Mouse (Mus musculus): ENCODE results near the gene BC037034. TPM values are rescaled to one million over a fixed set of nuclear protein-coding genes. Genes with fewer than 3 reads are reported as not detected.

BC037034 gene
- total and polyA plus RNA-seq, 3 experiments: 4.5 to 15.4 (median 11.2) TPM

DNA sequence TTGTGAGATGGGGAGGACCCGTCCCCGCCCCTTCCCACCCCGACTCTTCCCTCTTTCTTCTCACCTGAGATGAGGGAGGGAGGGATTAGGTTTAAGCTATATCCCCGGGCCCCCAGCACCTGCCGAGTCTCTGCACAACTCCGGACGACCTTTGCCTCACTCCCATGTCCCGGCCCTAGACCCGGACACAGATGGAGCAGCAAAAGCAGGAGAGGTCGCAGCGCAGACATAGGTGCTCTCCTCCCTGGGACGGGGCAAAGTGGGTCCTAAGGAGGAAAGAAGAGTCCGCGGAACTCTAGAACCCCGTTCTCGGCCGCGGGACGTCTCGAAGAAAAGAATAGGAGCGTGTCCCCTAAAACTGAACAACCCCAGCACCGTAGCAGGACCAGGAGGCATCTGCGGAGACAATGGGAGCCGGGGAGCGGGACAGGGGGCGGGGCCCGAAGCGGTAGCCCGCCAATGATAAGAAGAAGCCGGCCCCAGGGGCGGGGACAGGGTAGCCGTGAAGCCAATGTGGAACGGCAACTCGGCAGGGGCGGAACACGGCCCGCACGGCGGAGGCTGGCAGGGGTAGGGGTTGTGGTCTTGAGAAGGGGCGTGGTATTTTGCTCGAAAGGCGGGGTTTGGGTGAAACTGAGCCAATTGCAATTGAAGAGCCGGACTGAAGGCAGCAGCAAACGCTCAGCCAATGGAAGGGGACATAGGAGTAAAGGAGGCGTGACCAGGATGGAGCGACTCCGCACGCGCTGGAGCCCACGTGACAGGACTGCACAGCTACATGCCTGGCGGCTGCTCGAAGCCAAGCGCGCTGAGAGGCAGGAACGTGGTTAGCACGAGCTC lies 16.0 kb upstream of the BC037034 start, which contains the start of the genes Gm43720, Gpc2 and Stag3:
Gene Gm43720, minus strand, starts transcription at position 374 of the 840 bp plus-strand sequence.
Gene Gpc2, minus strand, starts transcription at position 421 of the 840 bp plus-strand sequence.
Gene Stag3, plus strand, starts transcription at position 656 of the 840 bp plus-strand sequence.
- in situ Hi-C loops (cut with MboI; ENCODE audit: low pct_ligation_motif_present, low pct_unique_long_range_greater_than_20kb, low sequenced_read_pairs): no loop called here
- dilution Hi-C loops (cut with MboI; ENCODE audit: extremely low pct_ligation_motif_present, extremely low pct_unique_long_range_greater_than_20kb, low sequenced_read_pairs): no loop called here
- no peak within 1 kb of the TSS for H3K9ac ChIP-seq (ENCODE audit: insufficient read depth, low read depth)
- H3K79me2 ChIP-seq (replicated peaks; ENCODE audit: control insufficient read depth, extremely low read depth, insufficient read depth, poor library complexity, severe bottlenecking): no peaks in the 10 kb centered on the region
- H3K9me3 ChIP-seq (replicated peaks; ENCODE audit: low read length): peaks cover 6% of the 10 kb centered on the region
- no peak within 1 kb of the TSS for H3K27ac ChIP-seq (ENCODE audit: insufficient read depth, low read depth)
- H3K36me3 ChIP-seq (replicated peaks in 1 of 2; ENCODE audit: control insufficient read depth in 1 of 2, insufficient read depth in 1 of 2, low read length in 1 of 2): no peaks in the 10 kb centered on the region
- no peak within 1 kb of the TSS for H3K4me3 ChIP-seq (replicated peaks in 1 of 3; ENCODE audit: low read depth in 2 of 3, low read length in 2 of 3, poor library complexity in 1 of 3)
- no peak within 1 kb of the TSS for H3K4me2 ChIP-seq (ENCODE audit: insufficient read depth, low read depth, poor library complexity, severe bottlenecking)
- TF ChIP-seq ETS1 (conservative IDR thresholded peaks at IDR 0.05; ENCODE audit: low read depth, low read length) (no peak), ZC3H11A (IDR thresholded peaks at IDR 0.05; ENCODE audit: low read depth, low read length) (no peak), SIN3A (IDR thresholded peaks at IDR 0.05; ENCODE audit: low read length) (no peak), MAX (IDR thresholded peaks at IDR 0.05; ENCODE audit: low read length) (no peak), KAT2A (IDR thresholded peaks at IDR 0.05; ENCODE audit: insufficient replicate concordance, low read length) (no peak), NRF1 (IDR thresholded peaks at IDR 0.05; ENCODE audit: low read depth, low read length) (no peak), PAX5 (IDR thresholded peaks at IDR 0.05; ENCODE audit: low read length) (no peak), ZKSCAN1 (IDR thresholded peaks at IDR 0.05; ENCODE audit: borderline replicate concordance, low read depth, low read length) (no peak), TBP (conservative IDR thresholded peaks at IDR 0.05; ENCODE audit: low read depth, low read length) (no peak), RCOR1 (conservative IDR thresholded peaks at IDR 0.05; ENCODE audit: low read depth, low read length) (no peak), E2F4 (IDR thresholded peaks at IDR 0.05; ENCODE audit: insufficient replicate concordance, low read depth, low read length) (no peak), RAD21 (IDR thresholded peaks at IDR 0.05; ENCODE audit: low read depth, low read length) (no peak)
- DNase-seq (ENCODE audit: extremely low read depth): no peak
- H3K4me1 ChIP-seq (ENCODE audit: control insufficient read depth in 1 of 2, insufficient read depth in 2 of 2): peaks cover 0 to 10% of the 10 kb centered on the region in 2 experiments; a peak in 2 of 4 replicates
- peaks cover 8% of the 10 kb centered on the region for H3K27me3 ChIP-seq (replicated peaks)

DNA sequence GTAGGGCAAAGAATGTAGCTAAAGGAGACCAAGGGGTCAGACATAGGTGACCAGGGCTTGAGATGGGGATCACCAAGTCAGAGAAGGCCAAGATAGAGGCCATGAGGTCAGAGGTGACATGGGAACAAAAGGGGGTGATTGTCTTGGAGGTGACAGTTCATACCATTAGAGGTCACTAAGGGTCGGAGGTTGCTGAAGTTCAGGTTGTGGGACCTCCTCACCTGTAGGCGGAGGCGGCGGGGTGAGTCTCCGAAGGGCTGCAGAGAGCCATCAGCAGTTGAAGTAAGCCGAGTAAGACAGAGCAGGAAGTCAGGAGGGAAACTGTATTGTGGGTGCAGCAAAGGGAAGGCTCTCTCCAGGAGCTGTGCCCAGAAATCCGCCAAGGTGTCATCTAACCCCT lies 14.2 kb upstream of the BC037034 start:
- TF ChIP-seq ELF1 (IDR thresholded peaks at IDR 0.05; ENCODE audit: low read depth, low read length) (no peak), MYC (IDR thresholded peaks at IDR 0.05; ENCODE audit: low read depth, low read length) (no peak), RAD21 (IDR thresholded peaks at IDR 0.05; ENCODE audit: low read depth, low read length) (no peak), MEF2A (IDR thresholded peaks at IDR 0.05; ENCODE audit: borderline replicate concordance, low read depth, low read length) (no peak), ZKSCAN1 (IDR thresholded peaks at IDR 0.05; ENCODE audit: borderline replicate concordance, low read depth, low read length) (no peak), RCOR1 (conservative IDR thresholded peaks at IDR 0.05; ENCODE audit: low read depth, low read length) (no peak), MAFK (IDR thresholded peaks at IDR 0.05; ENCODE audit: insufficient replicate concordance, low read length) (no peak), MAX (IDR thresholded peaks at IDR 0.05; ENCODE audit: low read length) (no peak), ETS1 (conservative IDR thresholded peaks at IDR 0.05; ENCODE audit: low read depth, low read length) (no peak), ZNF384 (IDR thresholded peaks at IDR 0.05; ENCODE audit: low read depth, low read length) (no peak), SMC3 (IDR thresholded peaks at IDR 0.05; ENCODE audit: low read depth, low read length) (no peak)
- Histone ChIP-seq H3K27ac (ENCODE audit: insufficient read depth, low read depth) (no peak overlapping the region), H3K36me3 (replicated peaks in 1 of 2; ENCODE audit: control insufficient read depth in 1 of 2, insufficient read depth in 1 of 2, low read length in 1 of 2) (no peaks in the 10 kb centered on the region), H3K4me2 (ENCODE audit: insufficient read depth, low read depth, poor library complexity, severe bottlenecking) (no peak overlapping the region), H3K4me1 (ENCODE audit: control insufficient read depth in 1 of 2, insufficient read depth in 2 of 2) (peaks cover 0 to 5% of the 10 kb centered on the region in 2 experiments; a peak in 2 of 4 replicates), H3K9ac (ENCODE audit: insufficient read depth, low read depth) (no peak overlapping the region), H3K27me3 (replicated peaks) (peaks cover 15% of the 10 kb centered on the region), H3K4me3 (replicated peaks in 1 of 3; ENCODE audit: low read depth in 2 of 3, low read length in 2 of 3, poor library complexity in 1 of 3) (no peak overlapping the region), H3K9me3 (replicated peaks; ENCODE audit: low read length) (peaks cover 6% of the 10 kb centered on the region), H3K79me2 (replicated peaks; ENCODE audit: control insufficient read depth, extremely low read depth, insufficient read depth, poor library complexity, severe bottlenecking) (no peaks in the 10 kb centered on the region)
- no peak for DNase-seq (ENCODE audit: extremely low read depth)
- dilution Hi-C loops (cut with MboI; ENCODE audit: extremely low pct_ligation_motif_present, extremely low pct_unique_long_range_greater_than_20kb, low sequenced_read_pairs) (no loop called here), in situ Hi-C loops (cut with MboI; ENCODE audit: low pct_ligation_motif_present, low pct_unique_long_range_greater_than_20kb, low sequenced_read_pairs) (no loop called here)

Data from CH12.LX (cell line).